Mouse (Mus musculus): ENCODE data around the gene Npc2. TPM values are rescaled to one million over a fixed set of nuclear protein-coding genes. Genes with fewer than 3 reads are reported as not detected.

Npc2 gene
- polyA plus RNA-seq, 1 experiment from 2014 or later = 76.7 TPM

DNA sequence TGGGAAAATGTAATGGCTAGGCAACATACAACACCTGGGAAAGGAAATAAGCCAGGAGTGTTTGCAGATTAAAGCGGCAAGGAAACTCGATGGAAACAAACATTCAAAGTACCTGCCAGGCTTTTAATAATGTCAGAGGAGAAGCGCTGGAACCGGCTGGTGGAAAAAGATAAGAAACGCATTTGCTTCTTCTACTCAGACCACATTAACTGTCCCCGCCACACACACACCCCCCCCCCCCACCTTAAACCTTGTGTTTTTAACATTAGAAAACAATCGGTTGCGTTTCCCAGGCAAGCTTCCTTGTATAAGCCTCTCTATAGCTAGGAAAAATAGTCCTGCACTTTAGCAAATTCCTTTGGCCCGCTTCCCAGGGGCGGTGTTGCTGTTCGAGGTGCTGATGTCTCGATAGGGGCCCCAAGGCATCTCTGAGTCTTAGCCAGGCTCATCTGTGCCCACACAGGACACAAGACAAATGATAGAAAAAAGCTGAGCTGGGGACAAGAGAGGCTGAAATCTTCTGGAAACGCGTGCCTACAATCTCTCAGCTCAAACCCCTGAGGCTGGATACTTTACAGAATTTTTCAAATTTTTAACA, 63.0 kb downstream of the Npc2 start:
- Histone ChIP-seq H3K4me3 (replicated peaks) (no peak overlapping the region), H3K4me2 (replicated peaks) (no peak overlapping the region), H3K4me1 (replicated peaks) (no peaks in the 10 kb centered on the region), H3K27ac (no peak overlapping the region), H3K9me3 (no peaks in the 10 kb centered on the region), H3K36me3 (no peaks in the 10 kb centered on the region), H3K9ac (no peak overlapping the region), H3K27me3 (replicated peaks) (no peaks in the 10 kb centered on the region)
- whole genome bisulfite sequencing = 20% methylated on average over 14 of the region's 14 CpGs
- ATAC-seq = no peak

DNA sequence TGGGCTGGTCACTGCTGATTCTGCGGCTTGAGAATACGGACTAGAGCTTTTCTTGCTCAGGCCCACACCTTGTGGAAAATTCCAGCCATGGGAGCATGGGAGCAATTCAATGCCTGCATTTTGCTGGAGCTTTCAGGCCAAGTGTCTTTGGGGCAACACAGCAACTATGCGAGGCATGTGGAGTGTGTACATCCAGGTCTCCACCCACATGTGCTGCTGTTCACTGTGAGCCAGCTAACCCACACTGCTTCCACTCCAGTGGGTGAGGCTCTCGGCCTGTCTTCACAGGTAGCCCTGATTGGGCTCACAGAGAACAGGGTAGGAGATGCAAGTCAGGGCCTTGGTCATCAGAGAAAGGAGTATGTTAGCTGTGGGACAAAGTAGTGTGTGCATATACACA, 65.1 kb downstream of the Npc2 start:
- no peak for ATAC-seq
- no peak overlapping the region for H3K9ac ChIP-seq
- 74% methylated on average over 4 of the region's 4 CpGs for WGBS
- no peak overlapping the region for H3K27ac ChIP-seq
- no peak overlapping the region for H3K4me3 ChIP-seq (replicated peaks)
- H3K4me2 ChIP-seq (replicated peaks) = no peak overlapping the region
- 0 out of 2 replicates have a peak, but pooled peaks cover under 1% of the 10 kb centered on the region for H3K27me3 ChIP-seq (replicated peaks)
- H3K4me1 ChIP-seq (replicated peaks) = no peaks in the 10 kb centered on the region
- H3K9me3 ChIP-seq = no peaks in the 10 kb centered on the region
- no peaks in the 10 kb centered on the region for H3K36me3 ChIP-seq

DNA sequence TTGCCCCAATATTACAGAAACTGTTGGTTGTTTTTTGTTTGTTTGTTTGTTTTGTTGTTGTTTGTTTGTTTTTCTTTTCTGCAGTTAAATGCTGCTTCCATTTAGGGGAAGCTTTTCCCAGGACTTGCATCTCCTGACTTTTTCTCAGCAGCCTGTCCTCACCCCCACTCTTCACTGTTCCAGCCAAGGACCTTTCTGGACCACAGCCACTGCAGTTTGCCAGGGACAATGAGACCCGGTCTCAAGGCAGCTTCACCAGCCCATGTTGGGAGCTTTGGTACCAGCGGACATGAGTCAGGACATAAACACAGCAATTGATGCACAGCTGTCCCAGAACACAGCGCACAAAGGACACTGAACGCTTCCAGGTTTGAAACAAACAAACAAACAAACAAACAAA, 66.1 kb downstream of the Npc2 start:
- ATAC-seq = no peak
- 72% methylated on average over 4 of the region's 4 CpGs for WGBS
- Histone ChIP-seq H3K27me3 (replicated peaks) (peaks cover 6% of the 10 kb centered on the region; the same call in 1 of the 2 replicates), H3K4me2 (replicated peaks) (no peak overlapping the region), H3K27ac (no peak overlapping the region), H3K4me1 (replicated peaks) (no peaks in the 10 kb centered on the region), H3K4me3 (replicated peaks) (no peak overlapping the region), H3K9ac (no peak overlapping the region), H3K9me3 (no peaks in the 10 kb centered on the region), H3K36me3 (no peaks in the 10 kb centered on the region)

Other genes starting within 250 kb of the Npc2 start
- gene Vsx2, start 203.4 kb downstream of the Npc2 start, polyA plus RNA-seq (2015; fragmentation: Nextera tagmentation; extraction: Ambion mirVana) = not detected in 2 replicates
- 16.5 and 20.8 TPM in 2 replicates for gene Abcd4, start 155.7 kb downstream of the Npc2 start, polyA plus RNA-seq (2015; fragmentation: Nextera tagmentation; extraction: Ambion mirVana)
- gene Vrtn, start 132.1 kb downstream of the Npc2 start, polyA plus RNA-seq (2015; fragmentation: Nextera tagmentation; extraction: Ambion mirVana) = not detected in 2 replicates
- 0.10 and 0.15 TPM in 2 replicates for gene Syndig1l, start 74.3 kb downstream of the Npc2 start, polyA plus RNA-seq (2015; fragmentation: Nextera tagmentation; extraction: Ambion mirVana)
- gene Isca2, start 99 bp upstream of the Npc2 start, polyA plus RNA-seq (2015; fragmentation: Nextera tagmentation; extraction: Ambion mirVana) = 124 and 134 TPM in 2 replicates
- gene Ltbp2, start 103.4 kb upstream of the Npc2 start, polyA plus RNA-seq (2015; fragmentation: Nextera tagmentation; extraction: Ambion mirVana) = 0.75 and 1.6 TPM in 2 replicates
- 134 and 141 TPM in 2 replicates for gene Fcf1, start 197.7 kb upstream of the Npc2 start, polyA plus RNA-seq (2015; fragmentation: Nextera tagmentation; extraction: Ambion mirVana)
- 8.7 and 9.3 TPM in 2 replicates for gene Arel1, start 197.7 kb upstream of the Npc2 start, polyA plus RNA-seq (2015; fragmentation: Nextera tagmentation; extraction: Ambion mirVana)
- gene Ylpm1, start 223.2 kb upstream of the Npc2 start, polyA plus RNA-seq (2015; fragmentation: Nextera tagmentation; extraction: Ambion mirVana) = 22.1 and 22.6 TPM in 2 replicates